Mouse (Mus musculus): Measurements from ENCODE around the gene Acp5. TPM values are rescaled to one million over a fixed set of nuclear protein-coding genes. Genes with fewer than 3 reads are reported as not detected.

Acp5 gene
- polyA plus RNA-seq, 1 experiment from 2014 or later = 0.44 TPM

GRCm38 (mm10) chr9:22117754-22118456 lies 17.6 kb downstream of the Acp5 start:
- Histone ChIP-seq H3K9ac (peak overlapping the region; percentile 60), H3K4me1 (replicated peaks) (peaks cover 23% of the 10 kb centered on the region), H3K9me3 (no peaks in the 10 kb centered on the region), H3K4me2 (peak overlapping the region; percentile 77), H3K36me3 (peaks cover 6% of the 10 kb centered on the region; the same call in 1 of the 2 replicates), H3K4me3 (peak overlapping the region; percentile 52), H3K27ac (replicated peaks) (0 out of 2 replicates have a peak overlapping the region, but pooled peaks have one; percentile 78), H3K27me3 (no peaks in the 10 kb centered on the region)
- 45% methylated on average over 10 of the region's 10 CpGs for WGBS
- no peak for ATAC-seq (ENCODE audit: low FRiP score, low read depth)

GRCm38 (mm10) chr9:22116740-22117426 lies 18.6 kb downstream of the Acp5 start, which contains the start of gene Elof1:
Gene Elof1, minus strand, starts transcription at chr9:22117172.
- H3K4me2 ChIP-seq = peak within 1 kb of the TSS; percentile 77
- H3K27me3 ChIP-seq = no peaks in the 10 kb centered on the region
- ATAC-seq (ENCODE audit: low FRiP score, low read depth) = peak; percentile 97
- peaks cover 16% of the 10 kb centered on the region for H3K36me3 ChIP-seq
- peaks cover 23% of the 10 kb centered on the region for H3K4me1 ChIP-seq (replicated peaks)
- WGBS = under 1% methylated on average over 44 of the region's 52 CpGs
- H3K9me3 ChIP-seq = no peaks in the 10 kb centered on the region
- H3K27ac ChIP-seq (replicated peaks) = peak within 1 kb of the TSS; percentile 78
- peak within 1 kb of the TSS; percentile 52 for H3K4me3 ChIP-seq
- H3K9ac ChIP-seq = peak within 1 kb of the TSS; percentile 62

DNA sequence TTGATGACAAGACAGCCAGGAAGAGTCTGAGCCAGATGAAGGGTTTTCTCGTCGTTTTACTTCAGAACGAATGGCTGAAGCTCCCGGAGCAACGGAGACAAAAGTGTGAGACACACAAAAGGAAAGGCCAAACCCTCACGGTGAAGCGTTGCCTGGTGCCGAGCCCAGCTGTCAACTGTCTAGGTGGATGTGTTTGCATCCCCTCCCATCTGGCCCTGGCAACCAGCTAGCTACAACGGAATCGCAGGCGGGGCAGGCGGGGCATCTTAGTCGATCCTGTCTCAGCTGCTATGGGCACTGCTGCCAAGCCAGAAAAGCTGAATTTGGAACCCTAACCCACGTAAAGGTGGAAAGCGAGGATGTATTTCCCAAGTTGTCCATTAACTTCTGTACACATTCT lies 19.4 kb downstream of the Acp5 start:
- H3K27me3 ChIP-seq = no peaks in the 10 kb centered on the region
- H3K9me3 ChIP-seq = no peaks in the 10 kb centered on the region
- 11% methylated on average over 15 of the region's 15 CpGs for WGBS
- peak overlapping the region; percentile 52 for H3K4me3 ChIP-seq
- peak overlapping the region; percentile 62 for H3K9ac ChIP-seq
- H3K4me1 ChIP-seq (replicated peaks) = peaks cover 23% of the 10 kb centered on the region
- no peak for ATAC-seq (ENCODE audit: low FRiP score, low read depth)
- no peak overlapping the region for H3K27ac ChIP-seq (replicated peaks)
- H3K4me2 ChIP-seq = peak overlapping the region; percentile 77
- peaks cover 18% of the 10 kb centered on the region for H3K36me3 ChIP-seq

GRCm38 (mm10) chr9:22115635-22116034 lies 19.9 kb downstream of the Acp5 start:
- H3K27ac ChIP-seq (replicated peaks) = no peak overlapping the region
- no peaks in the 10 kb centered on the region for H3K27me3 ChIP-seq
- ATAC-seq (ENCODE audit: low FRiP score, low read depth) = no peak
- H3K4me1 ChIP-seq (replicated peaks) = peaks cover 23% of the 10 kb centered on the region
- H3K4me2 ChIP-seq = peak overlapping the region; percentile 77
- H3K9me3 ChIP-seq = no peaks in the 10 kb centered on the region
- H3K9ac ChIP-seq = peak overlapping the region; percentile 62; the same call in 1 of the 2 replicates
- H3K36me3 ChIP-seq = peaks cover 21% of the 10 kb centered on the region
- H3K4me3 ChIP-seq = peak overlapping the region; percentile 52
- WGBS = 80% methylated on average over 4 of the region's 4 CpGs

- no peak overlapping the region for H3K4me3 ChIP-seq
- ATAC-seq (ENCODE audit: low FRiP score, low read depth) = peak; percentile 12; the same call in 1 of the 2 replicates
- H3K4me1 ChIP-seq (replicated peaks) = no peaks in the 10 kb centered on the region
- no peak overlapping the region for H3K9ac ChIP-seq
- H3K27me3 ChIP-seq = no peaks in the 10 kb centered on the region
- peaks cover 18% of the 10 kb centered on the region for H3K36me3 ChIP-seq
- 95% methylated on average over 9 of the region's 9 CpGs for WGBS
- H3K9me3 ChIP-seq = no peaks in the 10 kb centered on the region
- H3K27ac ChIP-seq (replicated peaks) = no peak overlapping the region
- no peak overlapping the region for H3K4me2 ChIP-seq
These were observed 27.3 kb downstream of the Acp5 start for GRCm38 (mm10) chr9:22108194-22108593.

- Histone ChIP-seq H3K36me3 (no peaks in the 10 kb centered on the region), H3K4me2 (no peak overlapping the region), H3K4me3 (no peak overlapping the region), H3K27ac (replicated peaks) (no peak overlapping the region), H3K9me3 (no peaks in the 10 kb centered on the region), H3K27me3 (peaks cover 33% of the 10 kb centered on the region), H3K4me1 (replicated peaks) (no peaks in the 10 kb centered on the region; the same call in 1 of the 2 replicates), H3K9ac (no peak overlapping the region)
- no peak for ATAC-seq (ENCODE audit: low FRiP score, low read depth)
- WGBS = 6% methylated on average over 18 of the region's 18 CpGs
These were observed 35.6 kb downstream of the Acp5 start for GRCm38 (mm10) chr9:22099922-22100321.

DNA sequence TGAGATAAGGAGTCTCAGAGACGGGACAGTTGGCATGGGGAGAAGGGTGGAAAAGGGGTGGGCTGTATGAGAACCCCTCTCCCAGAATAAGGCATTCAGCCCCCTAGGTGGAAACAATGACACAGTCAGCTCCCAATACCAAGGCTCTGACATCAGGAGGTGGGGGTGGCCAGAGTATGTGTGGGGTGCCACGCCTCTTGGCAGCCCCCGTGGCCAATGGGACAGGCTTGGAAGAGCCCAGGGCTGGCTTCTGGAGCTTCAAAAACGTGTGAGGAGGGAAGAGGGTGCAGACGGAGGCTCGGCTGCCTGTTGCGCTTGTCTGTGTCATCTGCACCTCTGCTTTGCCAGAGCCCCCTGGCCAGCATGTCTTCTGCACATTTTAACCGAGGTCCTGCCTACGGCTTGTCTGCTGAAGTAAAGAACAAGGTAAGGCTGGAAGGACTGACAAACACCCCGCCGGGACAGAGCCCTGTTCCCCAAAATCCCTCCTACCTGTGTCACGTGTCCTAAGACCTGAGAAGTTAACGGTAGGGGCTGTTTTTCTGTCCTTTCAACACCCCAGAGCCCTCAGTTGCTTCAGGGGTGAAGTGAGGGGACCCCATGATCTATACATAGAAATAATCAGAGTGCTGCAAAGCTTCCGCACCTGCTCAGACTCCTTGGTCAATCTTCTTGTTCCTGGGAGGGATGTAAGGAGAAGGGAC lies 36.4 kb downstream of the Acp5 start, which contains the start of gene Cnn1:
Gene Cnn1 (plus strand): TSS at position 224 of the 704 bp plus-strand sequence.
- Histone ChIP-seq H3K36me3 (no peaks in the 10 kb centered on the region), H3K27me3 (peaks cover 33% of the 10 kb centered on the region), H3K9ac (no peak within 1 kb of the TSS), H3K4me1 (replicated peaks) (no peaks in the 10 kb centered on the region; the same call in 1 of the 2 replicates), H3K4me3 (no peak within 1 kb of the TSS), H3K4me2 (no peak within 1 kb of the TSS), H3K27ac (replicated peaks) (no peak within 1 kb of the TSS), H3K9me3 (no peaks in the 10 kb centered on the region)
- ATAC-seq (ENCODE audit: low FRiP score, low read depth) = no peak
- WGBS = 7% methylated on average over 14 of the region's 14 CpGs

- peak; percentile 54; the same call in 1 of the 2 replicates for ATAC-seq (ENCODE audit: low FRiP score, low read depth)
- 3% methylated on average over 24 of the region's 24 CpGs for WGBS
- H3K4me1 ChIP-seq (replicated peaks) = no peaks in the 10 kb centered on the region; the same call in 1 of the 2 replicates
- no peaks in the 10 kb centered on the region for H3K9me3 ChIP-seq
- H3K4me2 ChIP-seq = peak overlapping the region; percentile 55
- peak overlapping the region; percentile 15; the same call in 1 of the 2 replicates for H3K9ac ChIP-seq
- peaks cover 32% of the 10 kb centered on the region for H3K27me3 ChIP-seq
- H3K4me3 ChIP-seq = peak overlapping the region; percentile 28
- no peaks in the 10 kb centered on the region for H3K36me3 ChIP-seq
- H3K27ac ChIP-seq (replicated peaks) = no peak overlapping the region
These were observed 39.6 kb downstream of the Acp5 start for GRCm38 (mm10) chr9:22095854-22096307.

GRCm38 (mm10) chr9:22092746-22093145 lies 42.8 kb downstream of the Acp5 start:
- Histone ChIP-seq H3K36me3 (no peaks in the 10 kb centered on the region), H3K27ac (replicated peaks) (no peak overlapping the region), H3K4me1 (replicated peaks) (no peaks in the 10 kb centered on the region; the same call in 1 of the 2 replicates), H3K9me3 (no peaks in the 10 kb centered on the region), H3K4me3 (no peak overlapping the region), H3K27me3 (peaks cover 5% of the 10 kb centered on the region; the same call in 1 of the 2 replicates), H3K4me2 (no peak overlapping the region), H3K9ac (no peak overlapping the region)
- ATAC-seq (ENCODE audit: low FRiP score, low read depth) = no peak
- WGBS = 92% methylated on average over 6 of the region's 6 CpGs

DNA sequence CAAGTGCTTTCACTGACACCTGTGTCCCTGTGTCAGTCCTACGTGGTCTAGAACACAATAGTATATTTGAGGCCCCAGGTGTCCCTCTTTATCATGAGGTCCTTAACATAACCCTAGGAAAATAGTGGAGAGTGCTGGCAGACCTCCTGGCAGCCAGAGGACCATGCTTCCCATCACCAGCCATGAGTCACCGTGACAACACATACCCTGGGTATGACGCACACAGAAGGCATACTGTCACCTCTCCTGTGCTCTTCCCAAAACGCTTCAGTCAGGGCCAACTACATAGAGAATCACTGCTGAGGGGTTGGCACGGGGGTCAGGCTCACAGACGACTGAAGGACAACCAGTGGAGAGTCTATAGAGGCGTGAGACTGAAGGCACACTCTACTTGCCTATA lies 45.5 kb downstream of the Acp5 start:
- Histone ChIP-seq H3K4me3 (no peak overlapping the region), H3K27ac (replicated peaks) (no peak overlapping the region), H3K9ac (no peak overlapping the region), H3K4me1 (replicated peaks) (peaks cover 7% of the 10 kb centered on the region), H3K27me3 (peaks cover 2% of the 10 kb centered on the region; the same call in 1 of the 2 replicates), H3K36me3 (no peaks in the 10 kb centered on the region), H3K4me2 (no peak overlapping the region), H3K9me3 (no peaks in the 10 kb centered on the region)
- 86% methylated on average over 7 of the region's 7 CpGs for WGBS
- ATAC-seq (ENCODE audit: low FRiP score, low read depth) = no peak

DNA sequence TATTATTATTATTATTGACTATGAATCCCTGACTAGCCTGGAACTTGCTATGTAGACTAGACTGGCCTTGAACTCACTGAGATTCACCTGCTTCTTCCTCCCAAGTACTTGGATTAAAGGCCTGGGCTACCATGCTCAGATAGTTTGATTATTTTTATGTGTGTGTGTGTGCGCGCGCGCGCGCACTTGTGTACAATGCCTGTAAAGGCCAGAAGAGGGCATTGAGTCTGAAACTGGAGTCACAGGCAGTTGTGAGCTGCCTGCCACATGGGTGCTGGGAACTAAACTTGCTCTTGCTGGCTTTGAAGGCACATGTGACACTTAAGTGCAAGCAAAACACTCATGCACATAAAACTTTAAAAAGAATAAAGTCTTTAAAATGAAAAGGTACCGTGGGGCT lies 46.2 kb downstream of the Acp5 start:
- H3K4me1 ChIP-seq (replicated peaks) = peaks cover 12% of the 10 kb centered on the region
- no peak overlapping the region for H3K9ac ChIP-seq
- H3K9me3 ChIP-seq = no peaks in the 10 kb centered on the region
- H3K4me3 ChIP-seq = no peak overlapping the region
- ATAC-seq (ENCODE audit: low FRiP score, low read depth) = no peak
- H3K27me3 ChIP-seq = peaks cover 2% of the 10 kb centered on the region; the same call in 1 of the 2 replicates
- H3K4me2 ChIP-seq = no peak overlapping the region
- no peak overlapping the region for H3K27ac ChIP-seq (replicated peaks)
- no peaks in the 10 kb centered on the region for H3K36me3 ChIP-seq
- WGBS = 98% methylated on average over 7 of the region's 7 CpGs
